Mouse (Mus musculus): Measurements from ENCODE around the gene Sema4g. TPM values are rescaled to one million over a fixed set of nuclear protein-coding genes. Genes with fewer than 3 reads are reported as not detected.

Gene Sema4g
- 7.0 and 7.5 TPM in 2 replicates for polyA plus RNA-seq (2016; fragmentation: Nextera tagmentation; extraction: Ambion mirVana)

- peak within 1 kb of the TSS; percentile 83 for H3K9ac ChIP-seq
- peaks cover 9% of the 10 kb centered on the region; the same call in 1 of the 2 replicates for H3K27me3 ChIP-seq
- peak within 1 kb of the TSS; percentile 97 for H3K4me2 ChIP-seq
- peak within 1 kb of the TSS; percentile 31; the same call in 1 of the 2 replicates for H3K27ac ChIP-seq
- H3K4me3 ChIP-seq (replicated peaks) = peak within 1 kb of the TSS; percentile 69
- WGBS = under 1% methylated on average over 49 of the region's 58 CpGs
- ATAC-seq (ENCODE audit: low FRiP score) = peak; percentile 89
- H3K4me1 ChIP-seq = peaks cover 29% of the 10 kb centered on the region
- H3K36me3 ChIP-seq (replicated peaks) = peaks cover 15% of the 10 kb centered on the region; the same call in 1 of the 2 replicates
- no peaks in the 10 kb centered on the region for H3K9me3 ChIP-seq
These were observed at the start of gene Sema4g for GRCm38 (mm10) chr19:44988831-44989566. TSS of gene Sema4g (plus strand) at chr19:44989101.

GRCm38 (mm10) chr19:44959633-44960032, 29.3 kb upstream of the Sema4g start:
- H3K4me1 ChIP-seq = no peaks in the 10 kb centered on the region
- no peak for ATAC-seq (ENCODE audit: low FRiP score)
- no peak overlapping the region for H3K4me2 ChIP-seq
- H3K27me3 ChIP-seq = no peaks in the 10 kb centered on the region
- H3K27ac ChIP-seq = no peak overlapping the region
- no peak overlapping the region for H3K9ac ChIP-seq
- no peaks in the 10 kb centered on the region for H3K9me3 ChIP-seq
- peaks cover 75% of the 10 kb centered on the region for H3K36me3 ChIP-seq (replicated peaks)
- H3K4me3 ChIP-seq (replicated peaks) = no peak overlapping the region
- 100% methylated on average over 2 of the region's 2 CpGs for WGBS

- H3K36me3 ChIP-seq (replicated peaks) = peaks cover 83% of the 10 kb centered on the region
- no peak overlapping the region for H3K9ac ChIP-seq
- no peak overlapping the region for H3K27ac ChIP-seq
- 100% methylated on average over 1 of the region's 1 CpGs for whole genome bisulfite sequencing
- no peaks in the 10 kb centered on the region for H3K9me3 ChIP-seq
- no peak for ATAC-seq (ENCODE audit: low FRiP score)
- H3K4me2 ChIP-seq = no peak overlapping the region
- no peaks in the 10 kb centered on the region for H3K27me3 ChIP-seq
- H3K4me3 ChIP-seq (replicated peaks) = no peak overlapping the region
- no peaks in the 10 kb centered on the region for H3K4me1 ChIP-seq
These were observed 22.9 kb upstream of the Sema4g start for GRCm38 (mm10) chr19:44965978-44966377.

GRCm38 (mm10) chr19:44968329-44968728, 20.6 kb upstream of the Sema4g start:
- Histone ChIP-seq H3K4me2 (no peak overlapping the region), H3K27ac (no peak overlapping the region), H3K4me3 (replicated peaks) (no peak overlapping the region), H3K36me3 (replicated peaks) (peaks cover 91% of the 10 kb centered on the region), H3K9ac (no peak overlapping the region), H3K4me1 (no peaks in the 10 kb centered on the region), H3K27me3 (no peaks in the 10 kb centered on the region), H3K9me3 (no peaks in the 10 kb centered on the region)
- ATAC-seq (ENCODE audit: low FRiP score) = no peak
- WGBS = 94% methylated on average over 3 of the region's 3 CpGs

DNA sequence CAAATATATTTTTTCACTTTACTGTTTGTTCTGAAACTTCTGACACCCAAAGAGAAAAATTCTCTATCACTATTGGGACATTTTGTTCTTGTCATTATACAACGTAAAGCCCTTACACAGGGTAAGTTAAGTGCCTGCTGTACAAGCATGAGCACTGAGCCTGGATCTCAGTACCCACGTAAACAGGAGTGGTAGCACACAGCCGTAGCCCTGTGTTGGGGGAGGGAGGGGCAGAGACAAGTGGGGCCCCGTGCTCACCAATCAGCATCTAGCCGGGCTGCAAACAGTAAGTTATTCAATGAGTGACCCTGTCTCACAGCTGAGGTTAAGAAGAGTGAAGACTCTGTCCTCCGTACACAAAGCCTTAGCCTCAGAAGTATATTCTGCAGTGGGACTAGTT, 12.3 kb upstream of the Sema4g start:
- no peaks in the 10 kb centered on the region for H3K4me1 ChIP-seq
- no peak overlapping the region for H3K4me2 ChIP-seq
- H3K27me3 ChIP-seq = no peaks in the 10 kb centered on the region
- no peak overlapping the region for H3K27ac ChIP-seq
- no peak overlapping the region for H3K4me3 ChIP-seq (replicated peaks)
- peaks cover 94% of the 10 kb centered on the region for H3K36me3 ChIP-seq (replicated peaks)
- 86% methylated on average over 6 of the region's 6 CpGs for WGBS
- ATAC-seq (ENCODE audit: low FRiP score) = no peak
- no peaks in the 10 kb centered on the region for H3K9me3 ChIP-seq
- no peak overlapping the region for H3K9ac ChIP-seq

- no peak overlapping the region for H3K4me2 ChIP-seq
- no peak overlapping the region for H3K27ac ChIP-seq
- no peaks in the 10 kb centered on the region for H3K4me1 ChIP-seq
- no peak overlapping the region for H3K9ac ChIP-seq
- peaks cover 94% of the 10 kb centered on the region for H3K36me3 ChIP-seq (replicated peaks)
- H3K9me3 ChIP-seq = no peaks in the 10 kb centered on the region
- no peak for ATAC-seq (ENCODE audit: low FRiP score)
- H3K4me3 ChIP-seq (replicated peaks) = no peak overlapping the region
- H3K27me3 ChIP-seq = no peaks in the 10 kb centered on the region
- 94% methylated on average over 5 of the region's 6 CpGs for WGBS
These were observed 11.8 kb upstream of the Sema4g start for GRCm38 (mm10) chr19:44977148-44977547.

- no peak for ATAC-seq (ENCODE audit: low FRiP score)
- WGBS = 91% methylated on average over 2 of the region's 2 CpGs
- no peak overlapping the region for H3K4me3 ChIP-seq (replicated peaks)
- no peaks in the 10 kb centered on the region for H3K4me1 ChIP-seq
- peaks cover 67% of the 10 kb centered on the region for H3K36me3 ChIP-seq (replicated peaks)
- H3K4me2 ChIP-seq = no peak overlapping the region
- no peaks in the 10 kb centered on the region for H3K27me3 ChIP-seq
- H3K9ac ChIP-seq = no peak overlapping the region
- H3K9me3 ChIP-seq = no peaks in the 10 kb centered on the region
- no peak overlapping the region for H3K27ac ChIP-seq
These were observed 8.1 kb upstream of the Sema4g start for GRCm38 (mm10) chr19:44980787-44981186.

- 87% methylated on average over 7 of the region's 7 CpGs for WGBS
- peaks cover 49% of the 10 kb centered on the region for H3K36me3 ChIP-seq (replicated peaks)
- no peak for ATAC-seq (ENCODE audit: low FRiP score)
- H3K4me2 ChIP-seq = no peak overlapping the region
- no peak overlapping the region for H3K9ac ChIP-seq
- H3K27me3 ChIP-seq = 0 out of 2 replicates have a peak, but pooled peaks cover 5% of the 10 kb centered on the region
- no peak overlapping the region for H3K27ac ChIP-seq
- no peaks in the 10 kb centered on the region for H3K9me3 ChIP-seq
- H3K4me1 ChIP-seq = no peaks in the 10 kb centered on the region
- H3K4me3 ChIP-seq (replicated peaks) = no peak overlapping the region
These were observed 6.3 kb upstream of the Sema4g start for GRCm38 (mm10) chr19:44982477-44983115.

- H3K4me1 ChIP-seq = no peaks in the 10 kb centered on the region
- H3K27me3 ChIP-seq = 0 out of 2 replicates have a peak, but pooled peaks cover 5% of the 10 kb centered on the region
- H3K36me3 ChIP-seq (replicated peaks) = peaks cover 41% of the 10 kb centered on the region
- H3K4me2 ChIP-seq = no peak overlapping the region
- no peak overlapping the region for H3K4me3 ChIP-seq (replicated peaks)
- H3K27ac ChIP-seq = no peak overlapping the region
- no peaks in the 10 kb centered on the region for H3K9me3 ChIP-seq
- no peak overlapping the region for H3K9ac ChIP-seq
- no peak for ATAC-seq (ENCODE audit: low FRiP score)
- WGBS = 91% methylated on average over 6 of the region's 6 CpGs
These were observed 5.5 kb upstream of the Sema4g start for GRCm38 (mm10) chr19:44983366-44983765.

DNA sequence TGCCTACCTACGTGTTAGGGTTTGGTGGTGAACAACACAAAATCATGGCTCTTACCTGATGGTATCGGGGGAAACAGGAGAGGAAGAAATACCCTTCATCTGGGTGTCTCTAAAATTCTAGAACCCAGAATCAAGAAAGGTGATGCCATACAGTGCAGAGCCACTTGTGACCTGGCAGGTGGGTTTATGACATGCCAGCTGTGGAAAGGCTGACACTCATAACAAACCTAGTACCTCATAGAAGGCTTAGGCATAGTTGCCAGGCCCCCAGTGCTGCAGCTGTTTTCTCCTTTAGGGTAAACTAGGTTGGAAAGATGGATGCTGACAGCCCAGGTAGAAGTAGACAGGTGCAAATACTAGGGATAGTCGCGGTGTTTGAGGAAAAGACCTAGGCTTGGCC, 4.5 kb upstream of the Sema4g start:
- Histone ChIP-seq H3K36me3 (replicated peaks) (peaks cover 32% of the 10 kb centered on the region), H3K4me1 (0 out of 2 replicates have a peak, but pooled peaks cover 4% of the 10 kb centered on the region), H3K27ac (no peak overlapping the region), H3K4me2 (no peak overlapping the region), H3K27me3 (0 out of 2 replicates have a peak, but pooled peaks cover 5% of the 10 kb centered on the region), H3K9ac (no peak overlapping the region), H3K4me3 (replicated peaks) (no peak overlapping the region), H3K9me3 (no peaks in the 10 kb centered on the region)
- WGBS = 94% methylated on average over 4 of the region's 4 CpGs
- no peak for ATAC-seq (ENCODE audit: low FRiP score)

DNA sequence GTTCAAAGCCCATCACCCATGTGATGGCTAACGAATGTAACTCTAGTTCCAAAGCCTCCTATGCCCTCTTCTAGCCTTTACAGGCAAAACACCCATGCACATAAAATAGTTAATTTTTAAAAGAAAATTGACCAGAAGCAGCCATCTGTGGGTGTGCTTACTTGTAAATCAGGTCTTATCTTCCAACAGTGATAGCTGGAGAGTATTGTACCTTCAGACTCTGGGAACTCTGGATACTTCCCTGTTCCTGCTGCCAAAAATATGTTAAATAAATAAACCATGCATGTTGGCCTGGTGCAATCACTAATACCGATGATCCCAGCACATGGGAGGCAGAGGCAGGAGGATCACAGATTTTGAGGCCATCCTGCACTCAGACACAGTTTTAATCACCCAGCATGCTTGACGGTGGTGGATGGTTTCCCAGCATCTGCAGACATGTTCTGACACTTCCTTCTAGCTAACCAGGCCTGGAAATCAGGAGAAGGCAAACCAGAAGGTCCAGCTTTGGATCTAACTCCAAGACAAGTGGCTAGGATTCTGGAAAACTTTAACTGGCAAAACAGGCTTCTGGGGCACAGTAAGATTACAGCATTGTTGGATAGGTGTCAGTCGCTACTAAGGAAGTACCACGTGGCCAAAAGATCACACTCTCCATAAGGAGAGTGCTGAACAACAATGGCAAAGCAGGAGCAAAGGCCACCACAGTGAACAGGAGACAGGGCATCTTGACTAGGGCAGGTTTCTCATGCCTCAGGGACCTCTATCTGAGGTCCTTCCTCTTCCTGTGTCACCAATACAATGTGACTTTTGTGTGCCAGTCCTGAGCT, 3.5 kb upstream of the Sema4g start:
- H3K36me3 ChIP-seq (replicated peaks) = peaks cover 25% of the 10 kb centered on the region
- no peak overlapping the region for H3K4me3 ChIP-seq (replicated peaks)
- no peaks in the 10 kb centered on the region for H3K9me3 ChIP-seq
- H3K9ac ChIP-seq = no peak overlapping the region
- 77% methylated on average over 5 of the region's 5 CpGs for WGBS
- ATAC-seq (ENCODE audit: low FRiP score) = no peak
- no peak overlapping the region for H3K27ac ChIP-seq
- H3K4me2 ChIP-seq = no peak overlapping the region
- peaks cover 14% of the 10 kb centered on the region for H3K4me1 ChIP-seq
- H3K27me3 ChIP-seq = peaks cover 7% of the 10 kb centered on the region; the same call in 1 of the 2 replicates

DNA sequence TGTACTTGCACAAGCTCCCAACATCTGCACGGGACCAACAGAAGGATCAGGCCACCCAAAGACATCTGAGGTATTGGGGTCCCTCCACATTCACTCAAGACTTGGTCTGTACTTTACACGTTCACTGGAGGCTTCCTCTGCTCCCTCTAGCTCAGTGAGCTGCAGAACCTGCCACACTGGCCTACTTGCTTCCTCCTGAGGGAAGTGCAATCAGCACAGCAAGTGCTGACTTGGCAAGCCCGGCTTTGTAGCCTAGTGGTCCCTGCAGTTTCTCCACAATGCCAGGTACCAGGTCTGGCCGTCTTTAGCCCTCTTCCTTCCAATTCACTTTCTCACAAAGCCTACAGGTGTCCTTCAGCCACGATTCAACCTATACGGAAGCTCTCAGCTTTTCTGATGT, 1.9 kb upstream of the Sema4g start:
- no peak overlapping the region for H3K4me3 ChIP-seq (replicated peaks)
- H3K4me1 ChIP-seq = peaks cover 29% of the 10 kb centered on the region
- 75% methylated on average over 6 of the region's 6 CpGs for WGBS
- H3K9me3 ChIP-seq = no peaks in the 10 kb centered on the region
- no peak for ATAC-seq (ENCODE audit: low FRiP score)
- no peak overlapping the region for H3K4me2 ChIP-seq
- no peak overlapping the region for H3K9ac ChIP-seq
- H3K27ac ChIP-seq = no peak overlapping the region
- H3K36me3 ChIP-seq (replicated peaks) = peaks cover 10% of the 10 kb centered on the region
- H3K27me3 ChIP-seq = peaks cover 9% of the 10 kb centered on the region; the same call in 1 of the 2 replicates

Measured in forebrain, embryonic 12.5 days (tissue).